Mouse (Mus musculus) intestine, embryonic 15.5 days (tissue): ENCODE results near the gene E2f3. TPM values are rescaled to one million over a fixed set of nuclear protein-coding genes. Genes with fewer than 3 reads are reported as not detected.
A peak's percentile ranks its signal among the peaks of the same experiment; 100 is the strongest.

Source experiments
- ATAC-seq: fragments of 200-750 bp; cut with Nextera tagmentation; 2 replicates; pipeline ENCODE4 v1.8.0; 2017; ENCODE audit warnings: moderate TSS enrichment, moderate library complexity
- H3K27ac ChIP-seq: fragments of 300-500 bp; sonication (generic); 2 replicates; pipeline ENCODE4 v1.5.1; 2015; ENCODE audit warnings: mild to moderate bottlenecking, inconsistent platforms
- H3K27me3 ChIP-seq: fragments of 300-500 bp; sonication (generic); replicated peaks from 2 replicates; pipeline ENCODE4 v1.6.1; 2015; ENCODE audit warnings: inconsistent platforms
- H3K36me3 ChIP-seq: fragments of 300-500 bp; sonication (generic); 2 replicates; pipeline ENCODE4 v1.6.1; 2015; ENCODE audit warnings: inconsistent platforms
- H3K4me1 ChIP-seq: fragments of 300-500 bp; sonication (generic); replicated peaks from 2 replicates; pipeline ENCODE4 v1.6.1; 2015; ENCODE audit warnings: inconsistent platforms
- H3K4me2 ChIP-seq: fragments of 300-500 bp; sonication (generic); replicated peaks from 2 replicates; pipeline ENCODE4 v1.6.1; 2015; ENCODE audit warnings: mild to moderate bottlenecking, inconsistent platforms
- H3K4me3 ChIP-seq: fragments of 300-500 bp; sonication (generic); replicated peaks from 2 replicates; pipeline ENCODE4 v1.5.1; 2015; ENCODE audit warnings: inconsistent platforms
- H3K9ac ChIP-seq: fragments of 300-500 bp; sonication (generic); 2 replicates; pipeline ENCODE4 v1.6.1; 2015; ENCODE audit warnings: inconsistent platforms
- H3K9me3 ChIP-seq: fragments of 300-500 bp; sonication (generic); 2 replicates; pipeline ENCODE4 v1.6.1; 2016; ENCODE audit warnings: inconsistent platforms
- WGBS: fragments of 180-500 bp; shearing (Covaris S2); methylation state at CpG from one replicate; pipeline ENCODE4 v1.1.7; 2015; 5-methylcytosine and 5-hydroxymethylcytosine counted together
- polyA plus RNA-seq: library from polyadenylated mRNA; unstranded; fragments of >200 nt; fragmentation: Nextera tagmentation; extraction: Ambion mirVana; gene quantifications from 2 replicates; pipeline ENCODE4 v1.2.1, GENCODE M21; 2015

Gene E2f3
- polyA plus RNA-seq, 1 experiment from 2014 or later: 10.6 TPM

DNA sequence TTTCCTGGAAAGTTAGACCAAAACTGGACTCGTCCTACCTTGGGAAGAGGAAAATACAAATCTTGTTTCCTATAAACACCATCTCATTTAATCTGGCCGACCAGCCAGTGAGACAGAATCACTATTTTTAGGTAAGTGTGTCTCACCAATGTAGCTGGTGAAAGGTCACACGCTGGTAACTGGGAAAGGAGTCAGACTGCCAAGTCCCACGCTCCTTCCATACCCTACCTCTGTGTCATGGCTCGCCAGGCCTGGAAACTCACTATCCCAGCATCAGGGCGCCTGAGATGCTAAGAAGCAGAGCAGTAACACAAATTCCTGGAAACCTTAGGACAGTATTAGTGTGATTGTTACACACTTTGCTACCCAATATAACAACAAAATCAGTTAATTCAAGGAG, 12.3 kb downstream of the E2f3 start:
- Histone ChIP-seq H3K27me3 (no peaks in the 10 kb centered on the region), H3K9me3 (no peaks in the 10 kb centered on the region), H3K36me3 (no peaks in the 10 kb centered on the region), H3K4me2 (no peak overlapping the region), H3K9ac (no peak overlapping the region), H3K4me3 (no peak overlapping the region), H3K4me1 (no peaks in the 10 kb centered on the region), H3K27ac (no peak overlapping the region)
- WGBS: 89% methylated on average over 6 of the region's 6 CpGs
- ATAC-seq: no peak

DNA sequence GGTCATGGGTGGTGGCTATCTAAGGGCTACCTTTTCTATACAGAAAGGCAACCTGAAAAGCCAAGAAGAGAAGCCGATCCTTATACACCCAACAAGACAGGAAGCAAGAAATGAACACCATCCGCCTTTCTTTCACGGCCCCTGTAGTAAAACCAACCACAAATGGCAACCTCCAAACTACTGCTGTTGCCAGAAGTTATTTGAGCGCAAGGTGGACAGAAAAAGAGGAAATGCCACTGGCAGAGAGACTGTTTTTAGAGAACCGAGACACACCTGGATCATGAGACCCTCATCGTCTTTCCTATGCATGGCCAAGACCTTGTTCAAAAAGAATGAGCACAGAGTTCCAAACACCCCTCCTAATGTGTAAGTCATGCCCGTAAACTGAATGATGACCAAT, 15.5 kb downstream of the E2f3 start:
- WGBS: 92% methylated on average over 7 of the region's 7 CpGs

DNA sequence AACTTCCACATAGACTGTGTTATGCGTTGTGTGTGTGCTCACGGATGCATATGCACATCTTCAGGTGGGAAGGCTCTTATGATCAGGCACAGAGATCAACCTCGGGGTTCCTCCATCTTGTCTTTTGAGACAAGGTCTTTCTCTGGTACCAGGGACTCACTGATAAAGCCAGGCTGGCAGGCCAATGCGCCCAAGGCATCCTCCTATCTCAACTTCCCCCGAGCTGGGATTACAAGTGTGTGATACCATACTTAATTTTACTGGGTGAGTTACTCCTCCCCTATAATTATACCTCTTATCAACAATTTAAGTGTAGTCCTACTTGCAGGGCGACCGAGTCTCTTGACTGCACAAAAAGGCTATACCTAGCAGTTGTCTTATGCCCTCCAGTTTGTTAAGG, 17.2 kb downstream of the E2f3 start:
- 83% methylated on average over 7 of the region's 7 CpGs for WGBS
- H3K9me3 ChIP-seq: no peaks in the 10 kb centered on the region
- no peak for ATAC-seq
- no peak overlapping the region for H3K27ac ChIP-seq
- no peak overlapping the region for H3K4me3 ChIP-seq
- no peaks in the 10 kb centered on the region for H3K4me1 ChIP-seq
- no peaks in the 10 kb centered on the region for H3K36me3 ChIP-seq
- H3K9ac ChIP-seq: no peak overlapping the region
- no peaks in the 10 kb centered on the region for H3K27me3 ChIP-seq
- no peak overlapping the region for H3K4me2 ChIP-seq

More for the DNA sequence above, 15.5 kb downstream of the E2f3 start:
- no peak overlapping the region for H3K9ac ChIP-seq
- no peak for ATAC-seq
- no peak overlapping the region for H3K4me2 ChIP-seq
- H3K9me3 ChIP-seq: no peaks in the 10 kb centered on the region
- H3K27ac ChIP-seq: no peak overlapping the region
- H3K36me3 ChIP-seq: no peaks in the 10 kb centered on the region
- no peak overlapping the region for H3K4me3 ChIP-seq
- no peaks in the 10 kb centered on the region for H3K27me3 ChIP-seq
- no peaks in the 10 kb centered on the region for H3K4me1 ChIP-seq

DNA sequence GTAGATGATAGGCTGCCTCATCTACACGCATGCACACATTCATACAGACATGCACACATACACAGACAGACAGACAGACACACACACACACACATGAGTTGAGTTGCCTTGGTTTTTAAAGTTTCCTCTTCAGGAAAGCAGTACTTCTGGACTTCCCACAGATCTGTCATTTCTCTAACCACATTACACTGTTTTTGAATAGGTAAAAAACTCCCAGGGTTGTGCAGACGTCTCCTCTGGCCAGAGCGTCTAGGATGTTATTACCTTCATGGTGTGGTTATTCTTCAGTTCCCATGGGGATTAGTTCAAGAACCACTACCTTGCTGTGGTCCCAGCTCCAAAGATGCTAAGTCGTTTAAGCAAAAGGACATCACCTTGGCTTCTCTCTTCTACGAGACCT, 18.5 kb downstream of the E2f3 start:
- Histone ChIP-seq H3K9ac (no peak overlapping the region), H3K27me3 (no peaks in the 10 kb centered on the region), H3K4me1 (no peaks in the 10 kb centered on the region), H3K4me2 (no peak overlapping the region), H3K9me3 (no peaks in the 10 kb centered on the region), H3K36me3 (no peaks in the 10 kb centered on the region), H3K4me3 (no peak overlapping the region), H3K27ac (no peak overlapping the region)
- ATAC-seq: no peak
- 85% methylated on average over 5 of the region's 5 CpGs for WGBS

DNA sequence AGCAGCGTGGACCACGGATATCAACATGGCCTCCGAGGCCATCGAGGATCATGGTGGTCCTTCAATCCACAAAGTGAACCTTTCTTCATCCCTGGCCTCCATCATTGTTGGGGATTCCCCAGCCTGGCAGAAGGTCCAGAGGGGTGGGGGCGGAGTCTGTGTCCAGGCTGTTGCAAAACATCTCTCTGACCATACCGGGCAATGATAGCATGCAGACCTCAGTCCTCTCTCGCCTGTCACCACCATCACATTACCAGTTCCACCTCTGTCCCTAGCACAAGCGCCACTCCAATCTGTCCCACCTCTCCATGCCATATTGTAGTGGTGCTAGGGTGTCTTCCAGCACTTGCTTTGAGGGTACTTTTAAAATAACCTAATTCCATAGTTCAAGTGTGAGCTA, 18.9 kb downstream of the E2f3 start:
- Histone ChIP-seq H3K4me1 (no peaks in the 10 kb centered on the region), H3K9me3 (no peaks in the 10 kb centered on the region), H3K27me3 (no peaks in the 10 kb centered on the region), H3K27ac (no peak overlapping the region), H3K9ac (no peak overlapping the region), H3K36me3 (no peaks in the 10 kb centered on the region), H3K4me3 (no peak overlapping the region), H3K4me2 (no peak overlapping the region)
- WGBS: 93% methylated on average over 8 of the region's 8 CpGs
- no peak for ATAC-seq

DNA sequence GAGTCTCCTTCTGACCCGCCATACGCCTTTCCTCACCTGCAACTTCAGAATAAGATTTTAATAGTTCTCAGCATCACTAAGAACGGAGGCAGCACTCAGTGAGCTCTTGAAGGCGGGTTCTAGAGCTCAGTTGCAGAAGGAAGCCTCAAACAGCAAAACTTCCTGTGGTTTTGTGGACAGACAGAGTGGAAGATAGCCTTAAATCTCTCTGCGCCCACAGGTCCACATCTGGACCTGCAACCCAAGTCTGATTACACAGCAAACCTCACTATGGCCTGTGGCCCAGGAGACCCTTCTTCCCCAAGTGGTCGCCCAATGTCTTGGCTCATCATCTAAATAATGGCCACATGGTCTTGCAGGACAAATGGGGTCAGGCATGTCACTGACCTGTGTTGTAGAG, 21.8 kb downstream of the E2f3 start:
- H3K36me3 ChIP-seq: no peaks in the 10 kb centered on the region
- H3K4me1 ChIP-seq: no peaks in the 10 kb centered on the region
- no peak overlapping the region for H3K27ac ChIP-seq
- no peak overlapping the region for H3K9ac ChIP-seq
- no peak overlapping the region for H3K4me3 ChIP-seq
- H3K9me3 ChIP-seq: no peaks in the 10 kb centered on the region
- no peaks in the 10 kb centered on the region for H3K27me3 ChIP-seq
- WGBS: 93% methylated on average over 6 of the region's 6 CpGs
- no peak overlapping the region for H3K4me2 ChIP-seq
- ATAC-seq: no peak

DNA sequence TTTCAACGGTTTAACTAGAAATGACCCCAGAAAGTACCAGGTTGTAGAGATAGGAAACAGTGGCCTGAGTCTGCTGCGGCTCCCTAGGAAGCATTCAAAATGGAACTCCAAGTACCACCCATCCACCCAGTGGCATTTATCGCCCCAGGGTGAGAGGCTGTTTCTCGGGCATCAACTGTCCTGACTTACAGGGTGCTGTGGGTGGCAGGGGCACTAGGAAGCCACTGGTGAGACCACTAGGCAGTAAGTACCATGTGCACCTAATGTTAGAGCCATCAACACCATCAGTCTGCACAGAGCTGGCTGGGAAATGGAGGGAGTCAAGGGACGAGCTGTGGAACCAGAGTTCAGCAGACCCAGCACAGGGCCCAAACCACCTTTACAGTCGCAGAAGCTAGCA, 25.4 kb downstream of the E2f3 start:
- Histone ChIP-seq H3K4me1 (peaks cover 4% of the 10 kb centered on the region; the same call in 1 of the 2 replicates), H3K9me3 (no peaks in the 10 kb centered on the region), H3K4me3 (no peak overlapping the region), H3K27me3 (no peaks in the 10 kb centered on the region), H3K4me2 (no peak overlapping the region), H3K27ac (no peak overlapping the region), H3K36me3 (no peaks in the 10 kb centered on the region), H3K9ac (no peak overlapping the region)
- WGBS: 94% methylated on average over 6 of the region's 6 CpGs
- no peak for ATAC-seq

DNA sequence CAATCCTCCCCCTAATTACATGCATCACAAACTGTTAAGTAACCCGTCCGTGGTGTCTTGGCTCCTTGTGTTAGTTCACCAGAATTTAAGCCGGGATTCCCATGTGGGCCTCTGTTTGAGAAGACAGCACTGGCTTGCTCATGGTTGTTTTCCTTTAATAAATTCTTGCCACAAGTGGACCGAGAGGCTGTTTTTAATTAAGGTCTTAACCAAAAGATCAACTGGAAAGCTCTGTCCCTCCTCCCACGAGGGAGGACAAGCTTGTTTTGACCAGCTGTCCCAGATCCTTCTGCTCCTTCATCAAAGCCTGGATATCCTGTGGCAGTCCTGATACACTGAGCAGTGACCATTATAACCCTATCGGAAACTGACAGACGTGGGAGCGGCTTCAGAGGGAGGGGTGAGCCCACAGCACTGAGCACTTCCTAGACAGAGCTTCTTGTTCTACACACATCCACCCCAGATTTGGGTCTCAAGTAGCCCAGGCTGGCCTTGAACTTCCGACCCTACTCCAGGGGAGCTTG, 28.1 kb downstream of the E2f3 start:
- WGBS: 71% methylated on average over 9 of the region's 9 CpGs
- Histone ChIP-seq H3K27me3 (no peaks in the 10 kb centered on the region), H3K27ac (no peak overlapping the region), H3K4me3 (no peak overlapping the region), H3K9me3 (no peaks in the 10 kb centered on the region), H3K9ac (no peak overlapping the region), H3K4me2 (no peak overlapping the region), H3K4me1 (peaks cover 4% of the 10 kb centered on the region; the same call in 1 of the 2 replicates), H3K36me3 (no peaks in the 10 kb centered on the region)
- peak; percentile 36; the same call in 1 of the 2 replicates for ATAC-seq

DNA sequence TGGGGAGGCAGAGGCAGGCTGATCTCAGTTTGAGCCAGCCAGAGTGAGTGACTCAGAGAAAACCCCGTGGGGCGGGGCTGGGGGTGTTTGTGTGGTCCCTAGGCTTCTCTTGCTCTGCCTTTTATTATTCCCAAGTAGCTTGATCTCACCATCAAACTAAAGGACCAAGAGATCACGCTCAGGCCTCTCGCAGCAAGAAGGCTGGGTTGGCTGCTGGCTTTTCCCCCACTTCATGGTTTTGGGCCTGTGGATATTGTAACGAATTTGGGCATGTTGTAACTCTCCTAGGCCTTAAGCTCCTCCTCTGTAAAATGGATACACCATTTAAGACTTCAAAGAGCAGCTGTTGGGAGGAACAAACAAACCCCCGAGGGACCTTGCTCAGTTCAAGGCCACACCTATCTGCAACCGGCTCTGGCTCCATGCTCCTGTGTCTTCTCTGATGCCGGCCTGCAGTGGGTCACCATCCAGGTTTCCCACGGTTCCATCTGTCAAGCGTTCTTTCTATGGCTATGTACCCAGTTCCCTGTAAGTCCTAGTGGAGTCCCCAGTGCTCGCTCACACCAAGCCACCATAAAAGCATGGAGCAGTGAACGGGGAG, 28.9 kb downstream of the E2f3 start:
- WGBS: 83% methylated on average over 12 of the region's 12 CpGs
- no peak overlapping the region for H3K9ac ChIP-seq
- no peaks in the 10 kb centered on the region for H3K27me3 ChIP-seq
- 0 out of 2 replicates have a peak, but pooled peaks have one; percentile 27 for ATAC-seq
- no peak overlapping the region for H3K4me2 ChIP-seq
- no peaks in the 10 kb centered on the region for H3K9me3 ChIP-seq
- H3K27ac ChIP-seq: no peak overlapping the region
- H3K36me3 ChIP-seq: no peaks in the 10 kb centered on the region
- H3K4me1 ChIP-seq: peaks cover 4% of the 10 kb centered on the region; the same call in 1 of the 2 replicates
- H3K4me3 ChIP-seq: no peak overlapping the region

DNA sequence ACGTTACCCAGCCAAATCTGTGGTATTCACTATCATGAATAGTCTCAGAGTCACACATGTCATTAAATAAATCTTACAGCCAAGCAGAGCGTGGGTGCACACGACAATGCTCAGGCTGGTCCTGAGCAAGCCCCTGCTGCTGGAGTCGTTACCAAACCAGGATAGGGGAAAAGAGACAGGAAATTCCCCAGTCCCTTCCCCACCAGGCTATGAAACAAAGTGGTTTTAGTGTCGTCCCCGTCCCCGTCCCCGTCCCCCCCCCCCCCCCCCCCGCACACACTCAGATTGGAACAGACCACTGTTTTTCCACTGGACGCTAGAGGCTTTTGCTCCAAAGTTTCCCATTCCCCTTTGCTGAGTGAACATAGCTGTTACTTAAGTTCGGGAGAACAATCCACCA, 30.6 kb downstream of the E2f3 start:
- 86% methylated on average over 10 of the region's 11 CpGs for WGBS
- Histone ChIP-seq H3K27ac (no peak overlapping the region), H3K36me3 (0 out of 2 replicates have a peak, but pooled peaks cover 3% of the 10 kb centered on the region), H3K9ac (no peak overlapping the region), H3K27me3 (no peaks in the 10 kb centered on the region), H3K9me3 (no peaks in the 10 kb centered on the region), H3K4me1 (peaks cover 4% of the 10 kb centered on the region; the same call in 1 of the 2 replicates), H3K4me2 (no peak overlapping the region), H3K4me3 (no peak overlapping the region)
- no peak for ATAC-seq

DNA sequence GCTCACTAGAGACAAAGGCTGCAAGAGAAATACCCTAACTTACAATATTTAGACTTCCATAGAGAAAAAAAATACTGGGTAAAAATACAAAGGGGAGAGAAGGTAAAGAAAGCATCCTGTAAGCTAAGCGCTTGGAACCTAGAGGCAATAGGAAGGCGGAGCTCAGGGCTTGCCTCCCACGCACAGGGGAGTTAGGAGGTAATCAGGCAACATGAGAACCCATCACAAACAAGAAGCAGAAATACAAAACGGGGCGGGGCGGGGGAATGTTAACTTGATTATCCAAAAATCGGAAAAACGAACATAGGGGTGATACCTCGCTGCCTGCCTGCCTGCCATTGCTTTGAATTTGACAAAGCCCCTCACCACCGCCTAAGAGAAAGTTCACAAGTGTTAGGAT, 31.1 kb downstream of the E2f3 start:
- Histone ChIP-seq H3K4me2 (no peak overlapping the region), H3K27me3 (no peaks in the 10 kb centered on the region), H3K36me3 (0 out of 2 replicates have a peak, but pooled peaks cover 3% of the 10 kb centered on the region), H3K9ac (no peak overlapping the region), H3K4me1 (peaks cover 4% of the 10 kb centered on the region; the same call in 1 of the 2 replicates), H3K4me3 (no peak overlapping the region), H3K27ac (no peak overlapping the region), H3K9me3 (no peaks in the 10 kb centered on the region)
- no peak for ATAC-seq
- 95% methylated on average over 10 of the region's 10 CpGs for WGBS

DNA sequence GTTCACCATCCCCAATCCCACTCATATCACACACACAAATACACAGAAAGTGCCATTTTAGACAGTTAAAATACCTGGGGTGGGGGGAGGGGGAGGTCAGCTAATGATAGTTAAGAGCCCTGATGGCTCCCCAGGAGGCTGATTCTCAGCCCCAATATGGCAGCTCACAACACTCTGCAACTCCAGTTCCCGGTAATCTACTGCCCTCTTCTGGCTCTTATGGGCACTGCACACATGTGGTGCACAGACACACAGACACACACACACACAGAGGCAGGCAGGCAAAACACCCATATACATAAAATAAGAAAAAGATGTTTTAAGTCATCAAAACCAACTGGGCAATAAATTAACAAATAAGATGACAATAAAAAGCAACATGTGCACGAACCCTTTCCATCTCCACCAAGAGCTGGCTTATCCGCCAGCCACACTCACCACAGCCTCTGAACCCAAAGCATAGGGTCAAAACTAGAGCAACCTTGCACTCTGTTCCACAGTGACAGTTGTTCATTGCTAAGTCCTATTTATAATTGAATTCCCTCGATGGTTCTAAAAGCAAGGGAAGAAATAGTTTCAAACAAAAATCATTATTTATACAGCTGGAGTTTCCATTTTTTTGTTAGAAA, 32.3 kb downstream of the E2f3 start:
- WGBS: 97% methylated on average over 4 of the region's 4 CpGs

DNA sequence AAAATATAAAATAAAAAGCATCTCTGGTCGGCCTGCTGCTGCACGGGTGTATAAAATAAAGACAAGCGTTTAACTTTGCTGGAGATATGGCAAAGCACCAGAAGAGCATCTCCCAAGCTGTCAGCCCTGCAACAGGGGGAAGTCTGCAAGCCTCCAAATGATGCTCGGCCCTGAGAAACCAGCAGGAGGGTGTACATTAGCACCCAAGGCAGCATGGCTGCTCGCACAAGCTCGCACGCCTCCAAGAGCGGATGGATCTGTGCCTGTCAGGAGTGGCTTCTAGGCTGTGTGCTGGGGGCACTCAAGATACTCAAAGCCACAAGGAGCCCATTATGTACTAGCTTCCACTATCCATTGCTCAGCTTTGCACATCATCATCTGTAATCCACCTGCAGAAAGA, 39.8 kb downstream of the E2f3 start:
- no peak overlapping the region for H3K4me2 ChIP-seq
- H3K4me1 ChIP-seq: 0 out of 2 replicates have a peak, but pooled peaks cover 7% of the 10 kb centered on the region
- H3K4me3 ChIP-seq: no peak overlapping the region
- WGBS: 79% methylated on average over 8 of the region's 8 CpGs
- H3K27me3 ChIP-seq: no peaks in the 10 kb centered on the region
- no peaks in the 10 kb centered on the region for H3K9me3 ChIP-seq
- H3K27ac ChIP-seq: no peak overlapping the region
- ATAC-seq: no peak
- H3K9ac ChIP-seq: no peak overlapping the region
- H3K36me3 ChIP-seq: 0 out of 2 replicates have a peak, but pooled peaks cover 3% of the 10 kb centered on the region

More for the DNA sequence above, 32.3 kb downstream of the E2f3 start:
- Histone ChIP-seq H3K4me1 (peaks cover 4% of the 10 kb centered on the region; the same call in 1 of the 2 replicates), H3K36me3 (0 out of 2 replicates have a peak, but pooled peaks cover 3% of the 10 kb centered on the region), H3K27me3 (no peaks in the 10 kb centered on the region), H3K4me2 (no peak overlapping the region), H3K9ac (no peak overlapping the region), H3K27ac (no peak overlapping the region), H3K4me3 (no peak overlapping the region), H3K9me3 (no peaks in the 10 kb centered on the region)
- no peak for ATAC-seq
